Mouse (Mus musculus) 416B (cell line): Measurements from ENCODE around the gene Itga5.
"Not testable (repeated sequence)": the region's sequence is repeated elsewhere in the genome, so short reads cannot be mapped to it uniquely, and the experiment has no call there.

Experiments used
- DNase-seq: peaks from one replicate; pipeline ENCODE4 v3.0.0; 2011; ENCODE audit warnings: low read depth

Itga5 gene

DNA sequence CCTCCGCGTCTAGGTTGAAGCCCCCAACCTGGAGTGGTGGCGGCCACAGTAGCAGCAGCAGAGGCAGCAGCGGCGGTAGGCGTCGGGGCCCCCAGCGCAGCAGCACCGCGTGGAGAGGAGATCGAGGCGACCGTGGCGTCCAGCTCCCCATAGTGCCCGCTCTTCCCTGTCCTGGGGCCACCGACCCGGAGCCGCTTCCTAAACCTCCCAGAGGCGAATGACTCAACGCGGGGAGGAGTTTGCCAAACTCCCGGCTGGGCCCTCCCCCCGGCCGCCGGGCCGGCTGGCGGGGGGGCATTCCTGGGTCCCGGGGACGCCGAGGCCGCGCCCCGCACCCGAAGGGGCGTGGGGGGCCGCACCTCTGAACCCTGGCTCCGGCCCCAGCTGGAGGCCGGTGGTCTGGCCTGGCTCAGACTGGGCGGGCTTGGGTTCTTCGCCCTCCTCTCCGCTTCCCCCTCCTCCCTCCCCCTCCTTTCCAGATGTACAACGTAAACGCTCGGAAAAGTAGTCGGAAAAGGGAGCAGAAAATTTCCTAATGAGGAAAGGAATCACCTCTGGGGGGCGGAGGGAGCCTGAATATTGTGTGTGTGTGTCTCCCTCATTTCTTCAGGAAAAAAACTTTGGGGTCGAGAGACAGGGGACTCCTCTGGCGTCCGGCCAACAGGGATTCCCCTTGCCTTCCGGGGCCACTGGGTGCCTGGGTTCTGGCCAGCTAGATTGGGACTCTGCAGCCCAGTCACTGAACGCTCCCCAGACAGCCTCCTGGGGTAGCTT, at the start of gene Itga5:
Gene Itga5 (minus strand): TSS at position 388 of the 774 bp plus-strand sequence.
- DNase-seq = peak; percentile 66

DNA sequence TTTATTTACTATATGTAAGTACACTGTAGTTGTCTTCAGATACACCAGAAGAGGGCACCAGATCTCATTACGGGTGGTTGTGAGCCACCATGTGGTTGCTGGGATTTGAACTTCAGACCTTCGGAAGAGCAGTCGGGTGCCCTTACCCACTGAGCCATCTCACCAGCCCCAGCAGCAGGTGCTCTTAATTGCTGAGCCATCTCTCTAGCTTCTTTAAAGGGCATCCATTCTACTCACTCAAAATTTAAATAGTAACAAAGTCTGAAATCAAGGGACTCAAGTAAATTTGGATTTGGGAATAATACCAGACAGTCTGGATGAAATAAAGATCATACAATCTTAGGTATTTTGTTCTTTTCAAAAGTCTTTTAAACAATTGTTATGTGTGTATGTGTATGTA, 39.0 kb upstream of the Itga5 start:
- DNase-seq = not testable (repeated sequence)

DNA sequence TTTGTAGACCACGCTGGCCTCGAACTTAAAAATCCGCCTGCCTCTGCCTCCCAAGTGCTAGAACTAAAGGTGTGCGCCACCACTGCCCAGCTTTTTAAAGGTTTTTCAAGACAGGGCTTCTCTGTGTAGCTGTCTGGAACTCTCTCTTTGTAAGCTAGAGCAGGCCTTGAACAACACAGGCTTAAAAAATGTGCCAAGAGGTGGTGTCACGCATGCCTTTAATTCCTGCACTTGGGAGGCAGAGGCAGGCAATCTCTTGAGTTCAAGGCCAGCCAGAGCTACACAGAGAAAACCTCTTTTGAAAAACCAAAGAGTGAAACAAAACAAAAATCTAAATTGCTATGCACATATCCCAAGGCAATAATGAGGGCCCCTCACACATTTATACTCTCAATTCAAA, 34.8 kb upstream of the Itga5 start:
- no peak for DNase-seq

DNA sequence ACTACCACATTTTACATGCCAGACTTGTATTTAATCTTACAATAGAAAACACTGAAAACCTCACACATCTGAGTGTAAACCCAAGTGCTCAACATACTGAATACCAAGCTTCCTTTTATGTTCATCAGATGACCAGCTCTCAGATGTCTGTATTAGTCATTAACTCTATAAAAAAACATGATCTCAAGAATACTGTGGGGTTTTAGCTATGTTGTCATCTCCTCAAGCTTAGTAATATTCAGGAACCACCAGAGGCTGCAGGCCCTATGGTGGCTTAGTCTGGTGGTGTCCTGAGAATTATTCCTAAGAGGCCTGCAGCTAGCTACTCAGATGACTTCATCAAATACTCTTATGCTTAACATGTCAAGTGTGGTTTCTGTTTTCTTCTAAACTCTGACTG, 27.0 kb upstream of the Itga5 start:
- DNase-seq = peak; percentile 67

DNA sequence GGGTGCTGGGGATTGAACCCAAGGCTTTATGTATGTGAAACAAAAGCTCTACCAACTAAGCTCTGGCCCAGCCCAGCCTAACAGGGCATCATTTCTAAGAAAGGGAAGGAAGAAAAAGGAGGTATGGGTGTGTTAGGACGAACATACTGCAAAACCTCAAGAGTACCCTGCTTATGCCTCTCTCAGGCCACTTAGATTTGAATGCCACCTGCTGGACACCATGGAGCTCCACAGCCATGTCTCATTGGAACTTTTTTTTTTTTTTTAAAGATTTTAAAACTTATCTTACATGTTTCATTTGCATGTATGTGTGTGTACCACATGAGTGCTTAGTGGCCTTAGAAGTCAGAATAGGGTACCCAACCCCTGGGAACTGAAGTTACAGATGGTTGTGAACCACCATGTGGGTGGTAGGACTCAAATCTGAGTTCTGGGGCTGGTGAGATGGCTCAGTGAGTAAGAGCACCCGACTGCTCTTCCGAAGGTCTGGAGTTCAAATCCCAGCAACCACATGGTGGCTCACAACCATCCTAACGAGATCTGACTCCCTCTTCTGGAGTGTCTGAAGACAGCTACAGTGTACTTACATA, 22.1 kb upstream of the Itga5 start:
- DNase-seq = peak; percentile 85

DNA sequence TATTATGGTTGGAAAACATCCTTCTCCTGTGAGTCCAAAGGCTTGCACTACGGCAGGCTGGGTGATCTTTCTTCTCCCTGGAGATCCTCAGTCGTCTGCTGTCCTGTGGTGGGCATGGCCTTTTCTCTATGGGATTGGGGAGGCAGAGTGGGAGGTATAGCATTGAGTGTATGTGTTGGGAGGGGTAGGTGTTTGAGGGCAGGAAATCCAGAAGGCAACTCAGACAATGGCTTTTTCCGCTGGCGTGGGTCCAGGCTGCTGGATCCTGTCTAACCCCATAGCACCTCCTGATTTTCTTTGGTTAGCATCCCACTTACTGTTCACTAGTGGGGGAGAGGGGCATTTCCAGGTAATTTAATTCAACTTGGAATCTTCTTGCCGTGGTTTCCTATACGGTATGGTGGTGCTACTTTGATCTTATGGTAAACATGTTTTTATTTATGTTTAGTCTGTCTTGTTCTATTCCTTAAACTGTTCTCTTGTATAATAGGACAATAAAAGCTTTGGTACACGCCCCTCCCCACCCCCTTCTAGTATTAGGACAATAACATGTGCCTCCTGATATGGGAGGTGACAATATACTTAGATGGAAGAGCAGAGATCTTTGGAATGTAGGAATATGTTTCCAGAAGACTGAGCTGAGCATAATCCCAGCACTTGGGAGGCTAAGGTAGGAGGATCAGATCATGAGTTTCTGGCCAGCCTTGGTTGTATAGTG, 17.4 kb upstream of the Itga5 start:
- no peak for DNase-seq

DNA sequence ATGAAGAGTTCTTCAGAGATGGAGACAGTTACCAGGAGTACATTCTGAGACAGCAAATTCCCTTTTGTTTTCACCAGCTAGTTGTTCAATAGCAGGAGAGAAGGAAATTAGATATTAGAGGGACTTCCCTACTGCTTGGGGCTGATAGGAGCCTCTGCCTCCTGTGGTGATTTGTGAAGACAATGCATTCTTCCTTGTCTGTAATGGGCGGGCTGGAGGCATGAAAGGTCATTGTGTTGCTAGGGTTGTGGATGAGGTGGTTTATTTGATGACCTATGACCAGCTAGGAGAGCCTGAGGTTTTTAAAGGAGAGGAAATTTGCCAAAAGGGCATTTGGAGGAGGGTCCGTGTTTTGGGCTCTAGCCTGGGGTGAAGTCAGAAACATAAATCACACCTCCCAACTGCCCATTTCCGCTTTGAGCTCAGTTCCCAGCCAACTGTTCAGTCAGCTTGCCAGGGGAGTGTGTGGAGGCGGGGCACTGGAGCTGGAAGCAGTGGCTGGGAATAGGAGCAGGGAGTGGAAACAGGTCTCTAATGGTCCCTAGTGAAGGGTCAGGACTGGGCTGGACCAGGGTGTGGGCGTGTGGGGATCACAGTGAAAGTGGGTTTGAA, 16.3 kb upstream of the Itga5 start:
- DNase-seq = no peak

DNA sequence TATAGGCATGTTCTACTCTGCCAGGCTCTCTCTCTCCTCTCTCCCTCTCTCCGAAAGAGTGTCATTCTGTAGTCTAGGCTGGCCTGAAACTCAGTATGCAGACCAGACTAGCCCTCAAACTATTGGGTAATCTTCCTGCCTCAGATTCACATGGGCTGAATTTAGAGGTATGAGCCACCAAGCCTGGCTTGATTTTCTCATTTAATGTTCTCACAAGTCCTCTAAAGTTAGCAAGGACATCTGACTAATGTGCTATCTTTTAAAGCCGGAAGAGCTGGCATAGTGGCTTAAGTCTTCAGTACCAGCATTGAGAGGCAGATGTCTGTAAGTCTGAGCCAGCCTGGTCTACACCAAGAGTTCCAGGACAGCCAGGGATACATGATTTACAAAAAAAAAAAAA, 15.5 kb upstream of the Itga5 start:
- peak; percentile 77 for DNase-seq

DNA sequence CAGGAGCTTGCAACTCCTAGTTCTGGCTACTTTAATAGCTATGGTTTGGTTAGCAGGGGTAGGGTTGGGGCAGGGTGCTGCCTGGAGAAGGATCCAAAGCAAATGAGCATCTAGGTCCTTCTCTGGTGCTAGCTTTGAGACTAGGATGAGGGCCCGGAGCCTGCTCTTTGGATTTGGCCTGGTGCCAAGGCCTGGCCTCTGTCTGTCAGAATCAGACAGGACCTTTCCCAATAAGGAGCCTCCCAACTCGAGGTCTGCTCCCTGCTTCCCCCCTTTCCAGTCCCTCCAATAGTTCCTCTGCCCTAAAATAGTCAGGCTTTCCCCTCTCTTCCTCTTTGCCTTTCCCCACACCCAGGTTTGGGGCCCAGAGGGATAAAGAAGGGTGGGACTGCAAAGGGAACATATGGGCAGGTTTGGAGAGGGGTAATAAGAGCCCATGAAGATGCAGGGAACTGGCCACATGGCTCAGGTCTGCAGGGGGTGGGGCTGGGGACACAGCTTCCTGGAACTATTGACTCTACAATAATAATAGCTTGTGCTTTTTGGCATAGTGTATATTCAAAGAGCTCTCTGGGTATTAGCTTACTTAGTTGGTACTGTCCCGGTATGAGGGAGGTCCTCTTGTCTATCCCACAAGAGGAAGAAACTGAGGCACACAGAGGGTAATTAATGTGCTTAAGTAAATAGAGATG, 12.2 kb upstream of the Itga5 start:
- DNase-seq = no peak

DNA sequence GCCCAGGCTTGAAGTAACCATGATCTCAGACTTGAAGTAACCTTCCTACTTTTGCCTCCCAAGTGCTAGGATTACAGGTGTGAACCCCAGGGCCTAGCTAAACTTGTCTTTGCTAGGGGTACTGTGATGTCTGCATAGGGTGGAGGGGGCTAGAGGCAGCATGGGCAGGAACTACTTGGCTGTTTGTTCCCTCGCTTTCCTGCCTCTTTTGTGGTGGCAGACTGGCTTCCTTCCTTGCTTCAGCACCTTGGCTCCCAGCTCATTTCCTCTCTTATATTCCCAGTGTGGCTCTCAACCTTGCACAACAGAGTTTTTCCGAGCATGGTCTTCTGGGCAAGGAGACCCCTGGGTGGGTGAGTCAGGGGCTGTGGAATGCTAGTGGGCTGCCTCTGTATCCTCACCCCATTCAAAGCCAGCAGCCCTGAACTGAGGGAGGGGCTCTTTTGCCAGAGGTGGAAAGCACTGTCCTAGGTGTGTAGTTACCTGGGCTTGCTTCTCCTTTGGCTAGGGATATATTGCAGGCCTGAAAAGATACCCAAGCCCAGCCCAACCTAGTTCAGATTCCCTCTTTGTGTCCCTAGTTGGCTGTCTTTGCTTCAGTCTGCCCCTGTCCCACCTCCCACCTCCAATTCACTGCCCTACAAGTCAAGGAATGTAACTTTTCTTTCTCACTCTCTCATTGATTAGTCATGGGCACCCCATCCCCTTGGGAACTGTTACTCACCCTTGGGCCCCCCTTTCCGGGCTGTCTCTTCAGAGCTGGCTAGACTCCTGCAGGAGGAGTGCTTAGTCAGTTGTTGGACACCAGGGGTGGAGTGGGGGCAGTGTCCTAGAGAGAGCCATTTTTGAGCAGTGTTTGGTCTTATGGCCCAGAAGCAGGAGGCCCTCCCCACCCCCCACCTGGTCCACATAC, 11.4 kb upstream of the Itga5 start:
- DNase-seq = no peak

DNA sequence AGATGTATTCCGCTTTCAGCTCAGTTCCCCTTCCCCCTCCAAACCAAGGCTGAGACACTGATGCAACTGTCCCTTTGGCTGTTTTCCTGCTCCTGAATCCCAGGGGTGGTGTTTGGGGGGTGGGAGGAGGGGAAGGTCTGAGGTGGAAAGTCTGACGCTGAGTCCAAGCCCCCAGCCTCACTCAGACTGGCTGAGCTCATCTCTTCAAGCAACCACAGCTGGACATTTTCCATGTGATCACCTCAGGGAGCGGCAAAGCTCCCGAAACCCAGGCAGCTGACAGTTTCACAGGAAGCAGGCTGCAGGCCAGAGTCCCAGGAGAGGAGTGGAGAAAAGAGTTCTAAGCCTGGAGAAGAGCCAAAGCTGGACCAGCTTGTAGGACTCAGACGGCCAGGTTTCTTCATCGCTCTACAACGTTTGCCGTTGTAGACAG, 10.3 kb upstream of the Itga5 start:
- DNase-seq = no peak

DNA sequence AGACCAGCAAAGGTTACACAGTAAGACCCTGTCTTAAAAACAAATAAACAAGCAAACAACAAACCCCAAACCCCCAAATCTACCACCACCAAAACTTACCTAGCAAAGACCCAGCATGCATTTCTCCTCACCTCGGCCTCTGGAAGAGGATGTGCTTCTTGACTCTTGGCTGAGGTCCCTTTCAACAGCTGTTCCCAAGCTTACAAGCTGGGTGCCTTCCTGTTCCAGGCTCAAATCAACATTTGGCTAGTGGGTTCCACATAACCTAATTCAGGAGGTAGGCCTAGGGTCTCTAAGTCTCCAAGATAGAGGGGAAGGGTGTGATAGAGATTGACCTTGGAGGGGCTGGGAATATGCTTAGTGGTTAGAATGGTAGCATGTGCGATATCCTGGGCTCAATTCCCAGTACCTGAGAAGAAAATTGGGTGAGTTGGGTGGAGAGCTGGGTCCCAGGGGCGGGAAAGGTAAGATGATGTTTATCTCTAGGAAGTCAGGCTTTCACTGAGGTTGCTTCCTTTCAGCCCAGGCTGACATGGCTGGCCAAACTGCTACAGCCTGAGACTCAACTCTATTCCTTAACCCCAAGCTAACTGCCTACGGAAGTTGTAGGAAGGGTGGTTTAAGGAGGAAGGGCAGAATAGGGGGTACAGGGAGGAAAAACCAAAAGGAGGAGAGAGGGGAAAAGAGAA, 8.7 kb upstream of the Itga5 start:
- no peak for DNase-seq

DNA sequence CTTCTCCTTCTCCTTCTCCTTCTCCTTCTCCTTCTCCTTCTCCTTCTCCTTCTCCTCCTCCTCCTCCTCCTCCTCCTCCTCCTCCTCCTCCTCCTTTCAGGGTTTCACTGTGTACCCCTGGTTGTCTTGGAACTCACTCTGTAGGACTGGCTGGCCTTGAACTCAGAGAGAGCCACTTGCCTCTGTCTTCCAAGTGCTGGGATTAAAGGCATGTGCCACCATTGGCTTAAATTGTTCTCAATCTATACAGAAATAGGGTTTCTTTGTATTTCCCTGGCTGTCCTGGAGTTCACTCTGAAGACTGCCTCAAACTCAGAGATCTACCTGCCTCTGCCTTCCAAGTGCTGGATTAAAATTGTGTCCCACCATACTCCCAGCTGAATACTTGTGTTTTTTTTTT, 5.9 kb upstream of the Itga5 start:
- DNase-seq = no peak

DNA sequence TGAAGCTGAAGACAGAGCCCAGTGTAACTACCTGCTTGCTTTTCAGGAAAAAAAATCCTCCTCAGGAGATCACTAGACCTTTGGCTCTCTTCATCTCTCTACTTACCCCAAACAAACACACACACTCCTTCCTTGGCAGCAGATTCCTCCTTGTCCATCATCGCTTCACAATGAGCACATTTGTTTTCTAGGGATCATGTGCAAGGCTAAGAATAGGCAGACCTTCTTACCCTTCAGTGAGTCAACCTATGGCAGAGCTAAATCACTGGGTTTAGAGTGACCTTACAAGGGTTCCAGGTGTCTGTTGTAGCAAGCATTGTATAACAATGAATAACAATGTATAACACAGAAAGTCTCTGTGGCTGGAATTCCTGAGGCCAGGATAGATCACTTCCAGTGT, 5.2 kb upstream of the Itga5 start:
- no peak for DNase-seq

DNA sequence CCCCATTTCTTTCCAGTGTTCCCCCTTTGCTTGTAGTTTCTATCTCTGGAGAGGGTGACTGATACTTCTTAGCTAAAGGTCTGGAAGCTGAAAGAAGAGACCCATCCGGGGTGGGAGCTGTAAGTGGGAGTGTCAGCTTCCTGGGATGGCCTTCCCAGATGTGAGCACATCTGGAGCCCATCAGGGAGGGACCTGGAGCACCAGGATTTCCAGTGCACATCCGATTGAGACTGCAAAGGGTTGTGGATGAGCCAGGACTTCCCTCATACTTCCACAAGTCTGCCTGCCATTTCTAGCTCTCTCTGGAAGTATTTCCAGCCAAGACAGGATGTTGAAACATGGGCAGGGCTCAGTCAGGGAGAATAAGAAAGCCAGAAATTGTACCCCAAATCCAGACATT, 4.6 kb upstream of the Itga5 start:
- DNase-seq = no peak

DNA sequence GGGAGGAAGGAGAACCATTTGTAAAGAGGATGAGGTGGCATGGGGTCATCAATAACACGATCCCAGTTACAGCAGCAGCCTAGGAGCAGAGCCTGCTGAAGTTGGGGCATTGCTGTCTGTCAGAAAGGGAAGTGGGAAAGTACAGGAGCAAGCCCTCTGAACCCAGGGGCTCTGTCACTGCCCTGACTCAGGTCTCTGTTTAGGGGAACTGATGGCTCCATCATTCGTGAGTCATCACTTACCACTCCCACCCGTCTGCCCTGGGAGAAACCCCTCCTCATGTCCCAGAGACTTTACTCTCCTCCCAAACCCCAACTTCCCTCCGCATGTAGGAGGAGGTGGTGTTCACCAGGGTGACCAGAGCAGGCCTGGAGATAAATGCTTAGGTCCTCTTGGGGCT, 3.9 kb upstream of the Itga5 start:
- DNase-seq = peak; percentile 75

DNA sequence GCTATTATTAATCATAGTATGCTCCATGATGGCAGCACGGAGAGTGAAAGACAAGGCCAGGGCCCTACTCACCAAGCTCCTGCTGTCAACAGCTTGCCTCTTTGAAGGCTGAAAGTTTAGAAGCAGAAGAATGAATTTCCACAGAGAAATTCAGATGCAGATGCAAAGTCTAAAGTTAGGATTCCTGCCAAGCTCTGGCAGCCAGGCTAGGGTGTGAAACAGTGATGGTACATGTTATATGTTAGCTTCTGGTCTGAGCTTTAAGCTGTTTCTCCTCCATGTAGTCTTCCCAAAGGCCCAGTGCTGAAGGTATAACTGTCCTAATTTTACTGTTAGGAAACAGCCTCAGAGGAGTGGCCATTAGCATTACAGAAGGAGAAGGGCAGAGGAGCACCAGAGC, 2.6 kb upstream of the Itga5 start:
- no peak for DNase-seq

DNA sequence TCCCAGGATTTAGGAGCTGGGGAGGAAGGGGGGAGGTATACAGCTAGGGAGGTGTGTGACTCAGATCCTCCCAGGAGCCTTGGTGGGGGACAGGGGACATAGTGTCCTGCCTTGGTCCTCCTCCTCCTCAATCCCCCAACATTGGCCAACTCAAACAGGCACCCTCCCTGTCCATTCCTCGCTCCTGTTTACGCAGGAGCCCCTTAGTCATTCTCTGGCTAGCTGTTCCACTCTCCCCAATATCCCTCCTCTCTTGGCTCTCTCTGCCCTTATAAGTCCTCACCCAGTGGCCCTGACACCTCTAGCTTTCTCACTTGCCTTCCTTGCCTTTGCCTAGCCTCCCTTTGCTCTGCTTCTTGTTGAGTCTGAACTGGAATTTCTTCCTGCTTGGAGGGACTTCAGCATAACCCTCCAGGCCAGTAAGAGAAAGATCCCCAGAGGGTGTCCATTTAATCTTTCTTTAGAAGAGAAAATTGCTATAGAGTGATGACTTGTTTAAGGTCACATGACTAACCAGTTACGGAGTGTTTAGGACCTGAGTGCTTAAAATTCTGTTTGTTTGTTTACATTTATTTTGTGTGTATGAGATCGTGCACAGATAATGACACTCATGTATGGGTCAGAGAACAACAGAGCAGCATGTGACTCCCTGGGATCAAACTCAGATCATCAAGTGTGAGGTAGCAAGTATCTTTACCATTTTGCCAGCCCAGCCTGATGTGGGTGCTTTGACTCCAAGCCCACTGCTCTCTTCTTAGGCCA, 1.8 kb upstream of the Itga5 start:
- no peak for DNase-seq

DNA sequence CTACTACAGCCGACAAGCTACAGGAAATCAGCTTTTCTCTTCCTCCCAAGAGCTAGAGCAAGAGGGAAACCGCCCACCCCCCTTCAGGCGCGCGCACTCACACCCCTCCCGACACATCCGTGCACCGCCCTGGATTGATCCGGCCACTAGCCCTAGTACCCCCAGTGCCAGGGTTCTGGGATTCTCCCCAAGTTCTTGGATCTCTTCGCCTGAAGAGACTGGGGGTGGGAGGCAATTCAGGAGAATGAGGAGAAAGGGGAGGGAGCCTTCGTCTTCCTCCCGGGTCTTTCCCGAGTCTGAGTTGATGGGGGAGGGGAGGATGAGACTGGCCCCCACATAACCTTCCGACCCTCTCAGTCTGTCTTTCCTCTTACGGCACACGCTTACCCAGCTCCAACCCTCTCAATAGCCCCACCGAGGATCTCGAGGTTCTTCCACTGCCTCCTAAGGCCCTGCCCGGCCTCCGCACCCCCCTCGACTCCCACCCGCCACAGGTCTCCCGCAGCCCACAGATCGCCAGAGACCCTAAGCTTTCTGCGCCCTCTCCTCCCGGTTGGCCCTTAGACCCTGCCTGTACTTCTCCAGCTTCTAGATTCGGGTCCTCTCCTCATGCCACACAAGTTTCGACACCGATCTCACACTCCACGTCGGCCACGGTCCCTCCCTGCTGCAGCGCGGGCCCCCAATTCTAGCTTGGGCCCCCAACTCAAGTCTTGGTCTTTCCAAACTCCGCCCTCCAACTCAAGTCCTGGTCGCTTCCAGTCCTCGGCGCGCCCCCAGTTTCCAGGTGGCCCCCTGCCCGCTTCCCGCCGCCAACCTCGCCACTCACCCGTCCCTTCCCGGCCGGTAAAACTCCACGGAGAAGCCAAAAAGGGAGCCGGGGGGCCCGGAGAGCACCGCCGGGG, 840 bp downstream of the Itga5 start:
- DNase-seq = peak; percentile 67
